Mouse (Mus musculus) brown adipose tissue, adult 24 weeks (tissue): ENCODE results near the gene Arcn1. TPM values are rescaled to one million over a fixed set of nuclear protein-coding genes. Genes with fewer than 3 reads are reported as not detected.

Source experiments
- H3K27ac ChIP-seq: fragments of 200-500 bp; replicated peaks from 2 replicates; pipeline ENCODE4 v1.5.1; 2012; ENCODE audit warnings: low read depth, mild to moderate bottlenecking, low read length
- H3K4me1 ChIP-seq: fragments of 200-500 bp; 2 replicates; pipeline ENCODE4 v1.6.1; 2012; ENCODE audit warnings: low read length, mixed read lengths; ENCODE audit not compliant: control insufficient read depth, insufficient read depth, insufficient read length
- H3K4me3 ChIP-seq: fragments of 200-500 bp; 2 replicates; pipeline ENCODE4 v1.5.1; 2012; ENCODE audit warnings: low read depth, mild to moderate bottlenecking, low read length, moderate library complexity; ENCODE audit not compliant: insufficient read depth
- polyA plus RNA-seq: library from polyadenylated mRNA; stranded (reverse); fragments of >200 nt; gene quantifications from 2 replicates; pipeline ENCODE4 v1.2.4, GENCODE M21; 2012; ENCODE audit not compliant: missing spikeins, insufficient read depth, insufficient read length

The Arcn1 gene
- polyA plus RNA-seq, 1 experiment: 96.1 TPM

DNA sequence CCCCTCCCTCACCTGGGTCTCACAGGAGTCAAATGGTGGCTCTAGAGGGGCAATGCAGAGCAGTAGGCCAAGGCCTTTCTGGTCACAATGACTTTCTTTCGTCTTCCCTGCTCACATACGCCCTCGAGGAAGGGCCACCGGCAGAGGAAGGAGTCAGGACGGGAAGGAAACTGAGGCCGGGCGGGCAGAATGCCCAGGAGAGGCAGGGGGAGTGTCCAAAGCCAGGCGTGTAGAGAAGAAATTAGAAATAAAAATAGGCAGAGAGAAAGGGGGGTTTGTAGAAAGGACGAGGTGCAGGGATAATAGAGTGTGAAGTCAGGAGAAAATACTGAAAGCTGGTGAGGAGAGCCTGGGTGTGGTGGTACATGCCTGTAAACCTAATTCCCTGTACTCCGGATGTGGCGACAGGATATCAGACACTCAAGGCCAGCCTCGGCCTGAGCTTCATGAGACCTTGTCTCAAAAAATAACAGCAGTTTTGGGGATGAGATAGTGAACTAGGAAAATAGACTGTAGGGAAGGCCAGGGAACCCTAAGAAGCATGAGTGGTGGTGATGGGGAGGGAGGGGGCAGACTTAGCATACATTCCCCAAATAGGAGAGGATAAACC is 34.6 kb downstream of the Arcn1 start:
- Histone ChIP-seq H3K27ac (peak overlapping the region; percentile 83), H3K4me3 (peak overlapping the region; percentile 87), H3K4me1 (peaks cover 7% of the 10 kb centered on the region; the same call in 1 of the 2 replicates)

- no peak overlapping the region for H3K4me3 ChIP-seq
- H3K4me1 ChIP-seq: peaks cover 7% of the 10 kb centered on the region; the same call in 1 of the 2 replicates
- H3K27ac ChIP-seq: peak overlapping the region; percentile 83
Measured at GRCm38 (mm10) chr9:44732130-44732549, 35.5 kb downstream of the Arcn1 start.

DNA sequence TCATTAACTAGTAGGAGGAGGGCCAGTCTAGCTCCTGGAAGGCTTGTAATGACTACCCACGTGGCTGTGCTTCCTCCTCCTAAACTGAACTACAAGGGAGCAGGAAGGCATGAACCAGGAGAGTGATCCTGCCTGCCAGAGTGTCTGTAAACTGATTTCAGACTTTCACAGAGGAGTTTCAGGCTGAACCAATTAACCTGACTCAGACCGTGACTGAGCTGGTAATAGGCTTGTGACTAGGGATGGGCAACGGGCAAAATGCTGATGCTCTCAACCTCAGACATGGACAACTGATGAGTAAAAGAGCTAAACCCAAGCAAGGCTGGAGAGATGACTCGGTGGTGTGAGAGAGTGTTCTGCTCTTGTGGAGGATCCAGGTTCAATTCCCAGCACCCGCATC is 40.2 kb downstream of the Arcn1 start:
- Histone ChIP-seq H3K27ac (no peak overlapping the region), H3K4me1 (peaks cover 19% of the 10 kb centered on the region), H3K4me3 (no peak overlapping the region)

DNA sequence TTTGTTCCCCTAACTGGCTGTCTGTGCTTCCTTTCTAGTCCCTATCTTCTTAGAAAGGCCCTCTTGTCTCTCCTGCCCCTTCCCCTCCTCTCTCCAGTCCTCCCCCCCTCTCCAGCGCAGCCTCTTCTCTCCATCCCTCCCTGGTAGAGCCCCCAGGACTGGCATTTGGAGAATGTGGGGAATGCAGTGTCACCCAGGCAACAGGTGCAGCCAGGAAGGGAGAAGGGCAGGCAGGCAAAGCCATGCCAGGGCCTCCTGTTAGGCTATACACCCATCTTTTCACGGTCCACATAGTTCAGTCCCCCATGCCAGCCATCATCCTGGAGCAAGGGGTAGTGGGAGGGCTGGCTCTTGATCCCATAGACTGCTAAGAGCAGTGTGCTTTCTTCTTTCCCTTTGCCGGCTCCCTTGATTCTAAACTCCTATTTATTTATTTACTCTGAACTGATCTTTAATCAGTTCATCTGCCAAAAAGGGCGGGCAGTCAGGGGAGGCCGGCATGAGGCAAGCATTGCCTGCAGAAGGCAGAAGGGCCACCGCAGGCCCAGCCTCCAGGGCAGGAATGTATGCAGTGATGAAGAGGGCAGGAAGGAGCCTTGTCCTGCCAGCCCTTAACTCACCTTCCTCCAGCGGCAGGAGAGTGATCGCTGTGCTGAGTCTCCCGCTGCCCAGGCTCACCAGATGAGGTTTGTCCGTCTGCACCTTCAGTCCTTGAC is 41.1 kb downstream of the Arcn1 start:
- no peak overlapping the region for H3K27ac ChIP-seq
- H3K4me3 ChIP-seq: no peak overlapping the region
- H3K4me1 ChIP-seq: peaks cover 22% of the 10 kb centered on the region

DNA sequence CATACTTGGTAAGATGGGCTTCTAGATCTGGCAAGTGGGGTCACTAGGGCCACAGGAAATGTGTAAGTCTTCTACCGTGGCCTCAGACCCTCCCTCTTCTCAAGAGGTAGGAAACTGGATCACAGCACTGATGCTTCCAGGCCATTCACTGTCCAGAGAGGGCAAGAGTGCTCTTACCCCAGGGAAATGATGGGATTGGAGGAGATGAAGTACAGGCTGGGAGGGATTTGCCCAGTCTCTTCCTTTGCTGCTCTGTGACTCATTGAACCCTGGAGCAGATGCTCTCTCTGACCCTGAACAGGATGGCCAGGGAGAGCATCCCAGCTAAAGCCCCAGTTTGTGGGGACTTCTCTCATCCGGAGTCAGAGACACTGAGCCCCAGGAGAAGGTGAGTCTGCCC is 43.0 kb downstream of the Arcn1 start:
- H3K4me3 ChIP-seq: no peak overlapping the region
- H3K27ac ChIP-seq: peak overlapping the region; percentile 8; the same call in 1 of the 2 replicates
- peaks cover 26% of the 10 kb centered on the region for H3K4me1 ChIP-seq

- Histone ChIP-seq H3K27ac (peak overlapping the region; percentile 61; the same call in 1 of the 2 replicates), H3K4me3 (no peak overlapping the region), H3K4me1 (peaks cover 28% of the 10 kb centered on the region)
Measured at GRCm38 (mm10) chr9:44724223-44724622, 43.4 kb downstream of the Arcn1 start.

- H3K4me3 ChIP-seq: no peak overlapping the region
- peak overlapping the region; percentile 61 for H3K27ac ChIP-seq
- peaks cover 28% of the 10 kb centered on the region for H3K4me1 ChIP-seq
Measured at GRCm38 (mm10) chr9:44723521-44724041, 44.1 kb downstream of the Arcn1 start.

- Histone ChIP-seq H3K4me1 (peaks cover 31% of the 10 kb centered on the region), H3K4me3 (no peak overlapping the region), H3K27ac (peak overlapping the region; percentile 61)
Measured at GRCm38 (mm10) chr9:44723008-44723407, 44.6 kb downstream of the Arcn1 start.

DNA sequence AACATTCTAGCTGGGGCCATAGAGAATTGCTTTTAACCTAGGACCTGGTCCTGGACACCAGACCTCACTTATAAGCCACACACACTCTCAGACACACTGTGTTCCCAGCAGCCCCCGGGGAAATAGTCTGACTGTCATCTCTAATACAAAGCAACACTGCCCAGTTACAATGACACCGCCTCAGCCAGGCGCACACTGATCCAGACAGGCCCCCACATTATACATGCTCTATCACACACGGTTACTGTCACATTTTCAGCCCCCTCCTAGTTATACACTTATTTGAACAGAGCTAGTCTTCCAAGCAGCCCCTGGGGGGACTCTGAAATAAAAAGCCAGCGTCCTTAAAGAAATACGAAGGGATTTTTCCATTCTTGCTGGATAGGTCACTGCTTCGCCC is 45.1 kb downstream of the Arcn1 start:
- Histone ChIP-seq H3K27ac (peak overlapping the region; percentile 61), H3K4me1 (peaks cover 34% of the 10 kb centered on the region)

DNA sequence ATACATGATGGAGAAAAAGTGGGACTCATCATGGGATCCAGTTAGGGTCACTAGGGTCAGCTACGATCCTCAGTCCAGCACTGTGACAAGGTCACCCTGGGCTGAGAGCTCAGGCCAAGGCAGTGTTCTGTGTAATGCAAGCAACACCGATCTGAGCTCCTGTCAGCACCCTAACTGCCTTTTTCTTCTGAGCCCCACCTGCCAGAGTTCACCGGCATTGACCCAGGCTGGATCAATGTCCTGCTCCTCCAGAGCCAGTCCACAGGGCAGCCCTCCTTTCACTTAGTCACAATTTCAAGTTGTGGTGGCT is 45.8 kb downstream of the Arcn1 start:
- Histone ChIP-seq H3K27ac (peak overlapping the region; percentile 75), H3K4me3 (no peak overlapping the region), H3K4me1 (peaks cover 36% of the 10 kb centered on the region)

More for the DNA sequence above, 45.1 kb downstream of the Arcn1 start:
- no peak overlapping the region for H3K4me3 ChIP-seq

DNA sequence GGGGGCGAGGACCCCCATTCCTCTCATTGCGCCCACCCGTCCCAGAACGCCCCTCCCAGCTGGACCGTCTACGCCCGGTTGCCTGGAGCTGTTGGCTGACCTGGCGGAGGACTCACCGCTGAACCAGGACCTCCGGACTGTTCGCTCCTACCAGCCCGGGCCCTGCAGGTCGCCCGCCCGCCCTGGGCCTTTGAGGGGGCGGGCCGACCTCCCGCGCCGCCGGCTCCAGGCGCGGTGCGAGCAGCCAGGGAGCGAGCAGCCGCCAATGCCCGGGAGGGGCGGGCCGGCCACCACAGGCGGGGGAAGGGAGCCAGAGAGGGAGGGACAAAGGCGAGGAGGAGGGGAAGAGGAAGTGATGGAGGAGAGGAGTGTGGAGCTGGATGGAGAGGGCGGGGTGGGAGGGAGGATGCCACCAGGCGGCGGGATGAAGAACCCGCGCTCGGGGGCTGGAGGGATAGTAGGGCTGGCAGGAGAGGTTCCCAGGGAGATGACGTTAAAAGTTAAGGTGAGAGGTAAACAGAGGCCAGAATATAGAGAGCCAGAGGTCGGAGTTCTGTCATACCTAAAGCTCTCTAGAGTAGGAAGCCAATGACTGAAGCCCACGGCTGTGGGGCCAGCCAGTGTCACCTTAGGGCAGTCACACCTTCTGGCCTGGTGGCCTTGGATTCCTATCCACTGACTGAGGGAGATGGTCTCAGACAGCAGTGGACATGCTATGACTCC is 46.3 kb downstream of the Arcn1 start:
- peaks cover 36% of the 10 kb centered on the region for H3K4me1 ChIP-seq
- peak overlapping the region; percentile 75 for H3K27ac ChIP-seq
- H3K4me3 ChIP-seq: peak overlapping the region; percentile 55

GRCm38 (mm10) chr9:44720358-44721153 is 47.1 kb downstream of the Arcn1 start:
- Histone ChIP-seq H3K4me3 (peak overlapping the region; percentile 55), H3K27ac (peak overlapping the region; percentile 32), H3K4me1 (peaks cover 36% of the 10 kb centered on the region)

- Histone ChIP-seq H3K27ac (peak overlapping the region; percentile 62), H3K4me1 (peaks cover 36% of the 10 kb centered on the region), H3K4me3 (peak overlapping the region; percentile 55)
Measured at GRCm38 (mm10) chr9:44719632-44720357, 47.9 kb downstream of the Arcn1 start.

DNA sequence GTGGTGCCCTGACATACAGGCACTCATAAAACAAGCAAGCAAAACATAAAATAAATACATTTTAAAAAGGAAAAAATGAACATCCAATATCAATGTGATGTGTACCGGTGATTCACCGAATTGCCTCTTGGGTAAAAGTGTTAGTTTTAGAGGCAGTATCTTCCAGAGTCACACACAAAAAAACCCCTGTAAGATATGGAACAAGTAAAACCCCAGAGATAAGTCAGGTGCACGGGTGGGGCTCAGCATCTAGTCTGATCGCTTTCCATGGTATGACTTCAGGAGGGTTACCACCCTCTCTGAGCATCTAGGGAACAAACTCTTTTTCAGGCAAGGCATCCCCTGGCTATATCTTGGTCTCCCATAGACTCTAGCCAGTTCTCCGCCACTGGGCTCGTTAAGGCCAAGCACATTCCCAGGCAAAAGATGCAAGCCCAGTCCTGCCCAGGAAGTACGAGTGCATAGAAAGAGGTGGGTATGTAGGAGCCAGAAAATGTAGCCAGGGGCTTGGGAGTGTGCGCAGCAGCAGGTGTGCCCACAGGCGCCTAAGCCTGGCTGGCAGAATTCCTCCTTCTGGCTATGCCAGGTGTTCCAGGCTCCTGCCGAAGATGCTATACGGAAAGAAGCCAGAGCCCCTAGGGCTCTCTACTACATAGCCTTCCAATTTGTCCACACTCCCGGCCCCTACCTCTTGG is 48.6 kb downstream of the Arcn1 start:
- Histone ChIP-seq H3K4me1 (peaks cover 34% of the 10 kb centered on the region), H3K4me3 (no peak overlapping the region), H3K27ac (peak overlapping the region; percentile 62; the same call in 1 of the 2 replicates)
